Mouse (Mus musculus): Measurements from ENCODE around the gene Tmem185b.

Tmem185b gene

DNA sequence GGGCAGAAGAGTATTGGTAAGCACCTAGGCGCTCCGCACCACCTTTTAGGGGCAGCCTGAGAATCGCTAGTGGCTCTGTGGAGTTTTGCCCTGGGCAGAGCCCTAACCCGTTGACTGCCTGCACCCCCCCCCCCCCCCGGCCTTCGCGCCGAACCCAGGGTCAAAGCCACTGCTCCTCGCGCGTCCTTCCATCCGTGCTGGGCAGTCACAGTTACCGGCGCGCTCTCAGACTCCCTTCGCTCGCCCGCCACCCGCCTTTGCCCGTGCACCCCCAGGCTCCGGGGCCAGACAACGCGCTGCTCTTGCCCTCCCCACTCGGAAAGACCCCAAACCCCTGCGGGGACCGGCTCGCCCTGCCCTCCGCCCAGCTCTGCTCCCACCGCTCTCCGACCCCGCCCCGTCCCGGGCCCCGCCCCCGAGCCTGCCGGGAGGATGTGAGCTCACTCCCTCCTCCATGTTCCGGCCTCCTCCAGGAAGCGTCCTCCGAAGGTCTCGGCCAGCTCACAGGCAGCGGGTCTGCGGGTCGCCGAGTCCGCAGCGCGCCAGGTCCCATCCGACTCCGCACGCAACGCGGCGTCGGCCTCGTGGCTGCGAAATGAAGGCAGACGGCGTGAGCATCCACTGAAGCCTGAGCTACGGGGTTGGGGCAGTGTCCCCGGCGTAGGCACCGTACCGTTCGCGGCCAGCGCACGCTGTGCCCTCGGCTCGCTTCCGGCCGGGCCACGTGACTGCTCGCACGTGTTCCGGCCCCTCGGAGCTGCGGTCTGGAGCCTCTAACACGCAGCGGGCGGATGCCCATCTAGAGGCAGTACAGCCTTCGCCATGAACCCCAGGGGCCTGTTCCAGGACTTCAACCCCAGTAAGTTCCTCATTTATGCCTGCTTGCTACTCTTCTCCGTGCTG lies at the start of gene Tmem185b:
TSS of gene Tmem185b (plus strand) at position 472 of the 903 bp plus-strand sequence.
- peak; percentile 91 for DNase-seq (ENCODE audit: low read depth)

DNA sequence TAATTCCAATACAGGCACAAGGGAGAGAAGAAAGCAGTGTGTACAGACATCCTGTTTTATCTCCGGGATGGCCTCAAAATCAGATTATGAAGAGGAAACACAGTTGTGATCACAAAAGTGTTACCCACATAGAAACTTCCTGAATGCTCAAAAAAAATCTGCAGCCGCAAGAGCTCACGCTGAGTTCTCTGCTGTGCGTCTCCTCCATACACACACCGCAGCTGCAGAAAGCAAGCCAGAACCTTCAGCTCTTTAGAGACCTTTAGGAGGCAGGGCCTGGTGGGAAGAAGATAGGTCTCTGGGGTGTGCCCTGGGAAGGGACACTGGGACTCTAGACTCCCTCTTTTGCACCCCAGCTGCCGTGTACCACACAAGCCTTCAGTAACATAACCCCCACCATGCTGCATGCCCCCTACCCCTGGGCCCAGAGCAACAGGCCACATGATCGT lies 49.0 kb upstream of the Tmem185b start:
- peak; percentile 50 for DNase-seq (ENCODE audit: low read depth)

DNA sequence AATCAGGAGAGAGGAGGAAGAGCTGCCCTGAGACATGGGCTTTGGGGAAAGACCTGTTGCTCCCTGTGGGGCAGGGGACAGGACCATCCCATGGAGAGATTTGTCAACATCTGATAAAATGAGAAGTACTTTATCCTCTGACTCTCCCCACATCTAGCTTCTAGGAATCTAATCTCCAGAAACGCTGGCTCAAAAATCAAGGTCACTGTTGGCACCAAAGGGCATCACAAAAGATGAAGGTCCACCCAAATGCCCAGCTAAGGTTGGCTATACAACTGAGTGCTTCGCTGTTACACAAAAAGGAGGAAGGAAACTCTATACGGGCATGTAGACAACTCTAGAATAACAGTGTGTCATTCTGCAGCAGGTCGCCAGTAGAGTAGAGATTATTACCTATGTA lies 46.3 kb upstream of the Tmem185b start:
- no peak for DNase-seq (ENCODE audit: low read depth)

DNA sequence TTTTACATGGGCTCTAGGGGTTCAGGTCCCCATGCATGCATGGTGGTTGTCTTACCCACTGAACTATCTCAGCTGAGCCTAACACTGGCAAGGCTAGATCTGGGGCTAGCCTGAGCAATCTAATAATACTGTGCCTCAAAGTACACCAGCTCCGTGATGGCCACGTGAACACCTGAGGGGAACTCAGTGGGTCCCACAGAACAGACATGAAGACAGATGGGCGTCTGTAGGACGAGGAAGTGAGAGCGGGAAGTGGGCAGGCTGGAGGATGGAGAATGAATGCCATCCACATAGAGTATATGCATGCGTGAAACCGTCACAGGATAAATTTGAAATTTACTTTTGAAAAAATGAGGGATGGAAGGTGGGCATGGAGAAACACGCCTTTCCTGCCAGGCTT lies 45.3 kb upstream of the Tmem185b start:
- no peak for DNase-seq (ENCODE audit: low read depth)

DNA sequence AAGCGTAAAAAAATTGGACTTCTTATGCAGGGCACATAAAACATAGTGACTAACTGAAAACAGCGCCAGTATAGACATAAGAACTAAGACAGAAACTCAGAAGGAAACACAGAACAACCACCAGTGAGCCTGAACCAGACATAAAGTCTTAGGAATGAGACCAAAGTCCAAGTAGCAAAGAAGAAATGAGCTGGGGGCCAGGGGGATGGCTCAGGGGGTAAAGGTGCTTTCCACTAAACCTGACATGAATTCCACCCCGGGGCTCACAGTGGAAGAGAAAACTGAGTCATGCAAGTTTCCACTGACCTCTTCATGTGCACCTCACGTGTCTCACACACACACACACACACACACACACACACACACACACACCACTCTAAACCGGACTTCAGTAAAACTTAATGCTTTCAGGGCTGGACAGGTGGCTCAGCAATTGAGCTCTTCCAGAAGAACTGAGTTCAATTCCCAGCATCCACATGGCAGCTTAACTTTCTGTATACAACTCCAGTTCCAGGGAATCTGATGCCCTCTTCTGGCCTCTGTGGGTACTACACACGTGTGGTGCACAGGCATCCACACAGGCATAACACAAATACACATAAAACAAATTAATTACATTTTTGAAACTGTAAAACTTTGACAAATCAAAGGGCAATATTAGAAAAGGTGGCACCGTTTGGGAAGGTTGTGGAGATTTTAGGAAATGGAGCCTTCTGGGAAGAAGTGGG lies 44.6 kb upstream of the Tmem185b start:
- peak; percentile 29 for DNase-seq (ENCODE audit: low read depth)

DNA sequence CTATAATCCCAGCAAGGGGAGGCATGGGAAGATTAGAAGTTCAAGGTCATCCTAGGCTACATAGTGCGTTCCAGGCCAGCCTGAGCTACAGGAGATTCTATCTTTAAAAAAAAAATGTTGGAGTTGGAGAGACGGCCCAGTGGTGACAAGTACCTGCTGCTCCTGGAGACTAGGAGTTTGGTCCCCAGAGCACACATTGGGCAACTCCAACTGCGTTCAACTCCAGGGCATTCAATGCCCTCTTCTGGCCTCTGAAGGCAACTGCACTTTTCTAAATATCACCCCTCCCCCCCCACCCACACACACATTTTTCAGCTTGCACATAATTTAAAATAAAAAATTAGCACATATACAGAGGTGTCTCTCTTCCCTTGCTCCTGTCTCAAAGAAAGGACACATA lies 43.1 kb upstream of the Tmem185b start:
- no peak for DNase-seq (ENCODE audit: low read depth)

DNA sequence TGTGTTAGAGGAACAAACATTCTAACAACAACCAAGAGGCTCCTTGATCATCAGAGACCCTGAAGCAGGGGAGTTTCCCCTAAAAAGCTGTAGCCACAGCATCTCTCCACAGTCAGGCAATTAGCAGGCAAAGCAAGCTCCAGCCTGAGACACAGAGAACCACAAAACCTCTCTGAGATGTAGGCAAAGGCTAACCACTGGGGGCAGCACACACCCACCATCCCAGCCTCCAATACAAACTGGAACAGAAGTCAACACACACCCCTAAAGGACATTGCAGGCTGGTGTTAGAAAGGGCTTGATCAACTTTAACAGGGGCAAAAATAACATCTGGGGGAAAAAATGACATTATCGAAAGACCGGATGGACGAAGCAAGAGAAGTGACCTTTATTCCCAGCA lies 41.5 kb upstream of the Tmem185b start:
- DNase-seq (ENCODE audit: low read depth): peak; percentile 23

DNA sequence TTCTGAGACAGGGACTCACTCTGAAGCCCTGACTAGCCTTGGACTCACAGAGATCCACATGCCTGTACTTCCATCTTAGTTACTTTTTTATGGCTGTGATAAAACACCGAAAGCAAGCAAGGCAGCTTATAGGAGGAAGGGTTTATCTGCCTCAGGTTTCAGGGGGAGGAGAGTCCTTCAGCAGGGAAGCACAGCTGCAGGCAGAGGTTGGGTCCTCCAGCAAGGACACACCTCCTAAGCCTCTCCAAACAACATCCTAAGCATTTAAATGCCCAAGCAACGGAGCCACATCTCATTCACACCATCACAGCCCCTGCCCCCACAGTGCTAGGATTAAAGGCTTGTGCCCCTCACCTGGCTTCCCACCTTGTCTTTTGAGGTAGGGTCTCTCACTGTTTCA lies 40.1 kb upstream of the Tmem185b start:
- no peak for DNase-seq (ENCODE audit: low read depth)

DNA sequence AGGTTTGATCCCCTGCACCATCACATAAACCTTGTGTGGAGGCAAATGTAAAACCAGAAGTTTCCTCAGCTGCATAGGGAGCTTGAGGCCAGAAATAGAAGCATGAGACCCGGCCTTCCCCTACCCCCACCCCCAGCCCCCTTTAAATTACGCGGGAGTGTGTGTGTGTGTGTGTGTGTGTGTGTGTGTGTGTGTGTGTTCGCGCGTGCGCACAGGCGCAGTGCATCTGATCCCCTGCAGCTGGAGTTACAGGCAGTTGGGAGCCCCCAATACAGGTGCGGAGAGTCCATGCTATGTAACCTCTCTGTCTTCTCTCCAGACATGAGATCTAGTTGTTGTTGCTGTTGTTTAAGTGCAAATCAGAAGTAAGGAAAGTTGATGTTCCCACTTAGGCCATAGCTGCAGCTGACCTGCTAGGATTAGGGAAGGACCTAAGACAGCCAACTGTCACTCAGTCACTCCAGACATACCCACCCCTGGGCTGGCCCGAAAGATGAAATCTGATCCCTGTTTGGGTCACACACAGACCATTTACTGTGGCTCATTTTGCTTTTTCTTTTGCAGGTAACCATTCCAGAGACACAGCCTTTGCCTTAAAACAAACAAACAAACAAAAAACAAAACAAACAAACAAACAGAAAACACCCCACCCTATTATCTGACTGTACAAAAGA lies 37.9 kb upstream of the Tmem185b start:
- no peak for DNase-seq (ENCODE audit: low read depth)

DNA sequence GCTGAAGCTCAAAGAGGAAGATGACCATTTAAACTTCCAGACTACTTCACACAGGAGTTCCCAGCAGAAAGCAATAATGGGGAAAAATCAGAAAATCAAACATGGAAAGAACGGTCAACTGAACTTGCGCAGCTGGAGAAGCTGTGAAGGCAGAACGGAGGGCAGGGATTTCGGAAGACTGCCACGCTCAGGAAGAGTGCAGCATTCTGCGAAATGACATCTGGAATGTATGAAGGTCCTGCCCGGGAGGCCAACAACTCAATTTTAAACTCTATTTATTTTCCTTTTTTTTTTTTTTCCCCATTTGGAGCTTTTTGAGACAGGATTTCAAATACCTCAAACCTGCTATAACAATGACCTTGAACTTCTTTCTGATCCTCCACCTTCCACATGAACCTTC lies 35.2 kb upstream of the Tmem185b start:
- DNase-seq (ENCODE audit: low read depth): no peak

DNA sequence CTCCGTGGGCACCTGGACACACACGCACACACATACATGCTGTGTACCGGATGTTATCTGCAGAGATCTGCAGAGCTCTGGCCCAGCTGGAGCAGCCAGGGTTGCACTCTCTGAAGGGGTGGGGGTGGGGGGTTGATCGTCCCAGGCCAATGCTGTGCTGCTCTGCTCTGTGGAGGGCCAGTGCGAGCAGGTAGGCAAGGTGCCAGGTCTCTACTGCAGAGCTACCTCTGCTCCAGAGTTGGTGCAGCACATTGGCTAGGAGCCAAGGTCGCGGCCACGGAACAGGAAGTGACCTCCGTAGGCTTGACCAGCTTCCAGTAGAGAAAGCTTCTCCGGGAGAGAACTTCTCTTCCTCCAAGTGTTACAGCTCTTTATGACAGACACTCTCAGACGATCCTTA lies 33.9 kb upstream of the Tmem185b start:
- no peak for DNase-seq (ENCODE audit: low read depth)

DNA sequence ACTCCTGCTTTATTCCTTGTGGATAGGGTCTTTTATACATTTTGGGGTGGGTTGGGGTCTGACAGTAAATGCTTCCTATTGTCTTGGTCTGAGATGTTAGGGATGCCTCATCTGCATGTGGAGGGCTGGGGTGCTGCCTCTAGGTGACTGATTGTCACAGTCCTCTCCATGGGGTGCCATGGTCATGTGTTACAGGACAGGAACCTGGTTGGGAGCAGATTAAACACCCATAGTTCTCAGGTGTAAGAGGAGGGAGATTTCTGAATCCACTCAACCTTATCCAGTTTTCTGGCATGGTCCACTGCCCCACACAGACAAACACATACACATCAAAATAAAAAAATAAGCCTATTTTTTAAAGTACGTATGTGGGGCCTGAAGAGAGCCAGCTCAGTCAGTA lies 33.5 kb upstream of the Tmem185b start:
- DNase-seq (ENCODE audit: low read depth): no peak

DNA sequence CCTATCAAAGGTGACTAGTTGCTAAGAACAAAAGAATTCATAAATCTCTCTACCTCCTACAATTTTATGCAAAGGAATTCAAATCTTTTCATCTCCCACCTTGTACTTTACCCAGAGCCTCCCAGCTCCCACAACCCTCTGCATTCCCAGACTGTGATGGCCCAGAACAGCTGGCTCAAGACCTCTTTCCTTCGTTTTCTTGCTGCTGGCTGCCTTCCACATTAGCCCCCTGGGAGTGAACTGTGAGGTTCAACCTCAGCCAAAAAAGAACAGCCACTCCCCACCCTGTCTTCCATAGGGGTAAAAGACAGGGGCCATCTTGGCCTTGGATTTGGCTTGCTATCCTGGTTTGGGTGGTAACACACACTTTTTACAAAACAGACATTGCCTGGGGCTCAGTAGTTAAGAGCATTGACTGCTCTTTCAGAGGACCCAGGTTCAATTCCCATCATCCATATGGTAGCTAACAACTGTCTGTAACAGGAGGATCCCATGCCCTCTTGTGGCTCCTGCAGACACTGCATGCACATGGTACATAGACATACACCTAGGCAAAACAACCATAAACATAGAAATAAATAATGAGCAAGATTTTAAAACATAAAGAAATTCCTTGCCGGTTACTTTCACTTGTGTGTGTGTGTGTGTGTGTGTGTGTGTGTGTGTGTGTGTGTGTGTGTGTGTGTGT lies 31.8 kb upstream of the Tmem185b start:
- no peak for DNase-seq (ENCODE audit: low read depth)

DNA sequence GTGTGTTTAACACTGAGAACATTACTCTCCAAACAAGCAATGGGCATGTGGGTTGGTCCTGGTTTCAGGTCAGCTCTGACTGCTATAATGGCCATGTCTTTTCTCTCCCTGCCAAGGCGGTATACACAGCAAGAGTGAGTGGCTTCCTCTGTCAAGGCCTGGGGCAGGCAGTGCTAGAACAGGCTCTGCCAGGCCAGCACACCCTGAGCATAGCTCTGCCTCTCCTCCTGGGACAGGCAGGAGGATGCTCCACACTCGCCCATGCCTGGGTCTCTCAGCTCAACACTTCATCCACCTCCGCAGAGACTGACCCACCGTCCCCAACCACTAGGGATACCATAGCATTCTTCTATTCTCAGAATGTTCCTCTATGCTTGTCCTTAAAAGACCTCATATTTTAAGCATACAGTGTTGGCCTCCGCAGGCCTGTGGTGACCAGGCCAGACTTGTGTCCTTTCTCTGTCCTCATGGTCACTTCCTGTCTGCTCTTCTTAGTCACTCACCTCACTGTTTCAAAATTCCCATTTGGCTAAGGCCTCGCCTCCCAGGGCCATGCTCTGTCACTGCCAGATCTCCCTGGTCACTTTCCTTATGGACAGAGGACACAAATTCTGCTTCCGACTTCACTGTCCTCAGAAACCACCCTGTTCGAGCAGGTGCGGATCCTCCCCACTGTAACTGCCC lies 31.1 kb upstream of the Tmem185b start:
- DNase-seq (ENCODE audit: low read depth): no peak

DNA sequence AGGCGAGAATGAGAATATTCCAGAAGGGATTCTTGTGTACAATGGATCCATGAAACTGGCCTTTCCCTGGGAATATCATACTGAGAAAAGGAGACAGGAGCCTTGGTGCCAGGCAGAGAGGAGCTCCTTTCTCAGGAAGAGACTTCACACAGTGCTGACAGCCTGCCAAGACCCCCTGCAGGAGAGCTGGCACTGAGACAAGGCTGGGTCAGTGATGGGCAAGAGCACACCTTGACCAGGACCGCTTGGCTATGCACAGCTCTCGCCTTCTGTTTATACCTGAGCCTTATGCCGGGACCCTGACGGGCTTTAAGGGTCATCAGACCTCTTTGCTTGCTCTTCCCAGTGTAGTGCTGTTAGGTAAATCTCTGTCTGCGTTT lies 30.6 kb upstream of the Tmem185b start:
- DNase-seq (ENCODE audit: low read depth): no peak

DNA sequence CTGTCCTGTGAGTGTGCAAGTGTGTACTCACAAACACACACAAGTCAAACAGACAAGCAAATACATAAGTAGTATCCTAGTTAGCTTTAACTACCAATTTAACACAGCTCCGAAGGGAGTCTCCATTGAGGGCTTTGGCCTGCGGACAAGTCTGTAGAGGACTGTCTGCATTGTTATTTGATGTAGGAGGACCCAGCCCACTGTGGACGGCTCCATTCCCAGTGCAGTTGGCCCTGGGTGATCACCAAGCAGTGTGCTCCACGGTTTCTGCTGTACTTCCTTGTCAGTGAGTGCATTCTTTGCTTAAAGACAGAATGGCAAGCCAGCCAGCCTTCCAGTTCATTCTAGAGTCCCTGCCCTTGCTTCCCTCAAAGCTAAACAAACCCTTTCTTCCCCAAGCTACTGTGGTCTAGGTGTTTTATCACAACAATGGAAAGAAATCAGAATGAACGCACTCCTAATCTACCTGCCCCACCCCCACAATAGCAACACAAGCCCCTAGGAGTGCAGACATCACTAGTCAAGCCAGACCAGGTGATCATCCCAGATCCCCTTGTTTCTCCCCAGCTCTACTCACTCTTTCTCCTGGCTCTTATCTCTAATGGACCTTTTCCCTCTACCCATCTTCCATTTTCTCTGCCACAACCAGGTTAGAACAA lies 28.5 kb upstream of the Tmem185b start:
- no peak for DNase-seq (ENCODE audit: low read depth)

DNA sequence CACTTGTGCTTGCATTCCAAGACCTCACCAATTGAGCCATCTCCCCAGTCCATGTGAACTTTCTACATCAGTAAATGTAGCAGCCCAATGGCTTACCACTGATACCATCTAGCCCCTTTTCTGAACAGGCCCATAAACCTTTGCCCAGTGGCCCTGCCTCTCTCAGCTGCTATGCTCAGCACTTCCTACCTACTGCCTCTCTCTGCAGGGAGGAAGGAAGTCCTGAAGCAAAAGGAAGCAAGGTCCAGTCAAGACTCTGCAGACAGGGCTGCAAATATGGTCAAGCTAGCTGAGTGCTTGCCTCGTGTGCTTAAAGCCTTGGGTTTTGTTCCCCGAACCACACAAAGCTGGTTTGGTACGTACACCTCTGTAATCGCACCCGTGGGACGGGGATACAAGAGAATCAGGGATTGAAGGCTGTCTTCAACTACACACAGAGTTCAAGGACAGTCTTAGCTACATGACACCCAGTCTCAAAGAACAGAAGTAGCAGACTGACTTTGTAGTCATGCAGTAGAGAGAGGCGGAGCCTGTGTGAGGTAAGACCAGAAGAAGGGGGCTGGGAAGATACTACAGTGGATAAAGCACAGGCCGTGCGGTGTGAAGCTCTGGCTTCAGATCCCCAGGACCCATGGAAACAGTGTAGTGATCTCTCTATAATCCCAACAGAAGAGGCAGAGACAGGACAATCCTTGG lies 27.3 kb upstream of the Tmem185b start:
- DNase-seq (ENCODE audit: low read depth): no peak

DNA sequence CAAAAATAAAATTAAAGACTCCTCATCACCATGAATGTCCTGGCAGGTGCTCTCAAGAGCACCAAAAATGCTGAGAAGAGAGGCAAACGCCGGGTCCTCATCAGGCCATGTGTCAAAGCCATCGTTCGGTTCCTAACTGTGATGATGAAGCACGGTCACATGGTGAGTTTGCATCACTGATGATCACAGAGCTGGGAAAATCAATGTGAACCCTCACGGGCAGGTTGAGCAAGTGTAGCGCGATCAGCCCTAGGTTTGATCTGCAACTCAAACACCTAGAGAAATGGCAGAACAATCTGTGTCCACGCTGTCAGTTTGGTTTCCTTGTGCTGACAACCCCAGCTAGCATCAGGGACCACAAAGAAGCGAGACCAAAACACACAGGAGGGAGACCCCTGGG lies 26.5 kb upstream of the Tmem185b start:
- no peak for DNase-seq (ENCODE audit: low read depth)

DNA sequence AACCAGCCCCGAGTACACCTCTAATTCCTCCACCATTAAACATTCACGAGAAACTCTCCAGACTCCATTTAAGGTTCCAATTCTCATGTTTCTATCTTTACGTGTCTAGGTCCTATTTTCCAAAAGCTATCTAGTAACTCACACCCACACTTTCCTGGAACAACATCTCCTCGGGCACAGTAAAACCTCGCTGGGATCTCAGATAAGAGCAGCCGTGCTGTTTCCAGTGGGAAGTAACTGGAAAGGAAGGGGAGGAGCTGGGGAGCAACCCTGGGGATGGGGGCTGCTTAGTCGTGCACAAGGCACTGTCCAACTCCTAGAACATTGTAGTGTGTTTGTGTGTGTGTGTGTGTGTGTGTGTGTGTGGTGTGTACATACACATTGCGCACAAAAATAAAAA lies 24.1 kb upstream of the Tmem185b start:
- DNase-seq (ENCODE audit: low read depth): no peak

DNA sequence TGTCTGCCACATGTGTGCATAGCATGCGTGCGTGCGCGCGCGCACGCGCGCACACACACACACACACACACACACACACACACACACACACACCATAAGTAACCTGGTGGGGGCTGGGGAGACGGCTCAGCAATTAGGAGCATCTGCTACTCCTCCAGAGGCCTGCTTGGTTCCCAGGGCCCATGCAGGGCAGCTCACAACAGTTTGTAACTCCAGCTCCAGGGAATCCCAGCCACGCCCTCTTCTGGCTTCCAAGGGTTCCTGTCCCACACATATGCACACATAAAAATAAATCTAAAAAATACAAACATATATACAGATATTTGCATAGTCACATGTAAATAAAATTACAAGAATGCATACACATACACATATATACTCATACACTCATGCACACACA lies 23.2 kb upstream of the Tmem185b start:
- no peak for DNase-seq (ENCODE audit: low read depth)
